Mouse (Mus musculus): ENCODE measurements around the gene Smad5.

GRCm38 (mm10) chr13:56658931-56659330, 43.9 kb upstream of the Smad5 start:
- TF ChIP-seq EP300 (IDR thresholded peaks at IDR 0.05; ENCODE audit: low read length) (no peak), KAT2A (IDR thresholded peaks at IDR 0.05; ENCODE audit: insufficient replicate concordance, low read length) (no peak), ETS1 (conservative IDR thresholded peaks at IDR 0.05; ENCODE audit: low read depth, low read length) (no peak), SIN3A (IDR thresholded peaks at IDR 0.05; ENCODE audit: low read length) (no peak), ZKSCAN1 (IDR thresholded peaks at IDR 0.05; ENCODE audit: borderline replicate concordance, low read depth, low read length) (no peak), HCFC1 (IDR thresholded peaks at IDR 0.05; ENCODE audit: low read depth, low read length) (no peak), ZMIZ1 (IDR thresholded peaks at IDR 0.05; ENCODE audit: low read depth, low read length) (no peak), RCOR1 (conservative IDR thresholded peaks at IDR 0.05; ENCODE audit: low read depth, low read length) (no peak), MYC (IDR thresholded peaks at IDR 0.05; ENCODE audit: low read depth, low read length) (no peak), UBTF (IDR thresholded peaks at IDR 0.05; ENCODE audit: low read depth, low read length) (no peak), NELFE (IDR thresholded peaks at IDR 0.05; ENCODE audit: low read depth, low read length) (no peak), MEF2A (IDR thresholded peaks at IDR 0.05; ENCODE audit: borderline replicate concordance, low read depth, low read length) (no peak)
